Mouse (Mus musculus): ENCODE results near the gene Crat. TPM values are rescaled to one million over a fixed set of nuclear protein-coding genes. Genes with fewer than 3 reads are reported as not detected.

The Crat gene
- total RNA-seq, 2 experiments from 2014 or later = 79.7 to 80.9 TPM

Other genes with a start within 250 kb of the Crat start
- not detected in 2 replicates for gene Endog, start 244.3 kb downstream of the Crat start, total RNA-seq (2015; ENCODE audit: low replicate concordance)
- 1.7 TPM in 1 of 2 replicates, not detected in the other for gene Endog, start 244.3 kb downstream of the Crat start, total RNA-seq (2017; ENCODE audit: low replicate concordance)
- 2.9 and 10.5 TPM in 2 replicates for gene Spout1, start 237.4 kb downstream of the Crat start, total RNA-seq (2015; ENCODE audit: low replicate concordance)
- 3.5 and 7.6 TPM in 2 replicates for gene Spout1, start 237.4 kb downstream of the Crat start, total RNA-seq (2017; ENCODE audit: low replicate concordance)
- 3.2 TPM in 1 of 2 replicates, not detected in the other for gene Kyat1, start 210.0 kb downstream of the Crat start, total RNA-seq (2015; ENCODE audit: low replicate concordance)
- gene Kyat1, start 210.0 kb downstream of the Crat start, total RNA-seq (2017; ENCODE audit: low replicate concordance) = 1.8 and 2.3 TPM in 2 replicates
- gene Lrrc8a, start 178.1 kb downstream of the Crat start, total RNA-seq (2015; ENCODE audit: low replicate concordance) = 9.6 and 11.9 TPM in 2 replicates
- 6.9 and 10.7 TPM in 2 replicates for gene Lrrc8a, start 178.1 kb downstream of the Crat start, total RNA-seq (2017; ENCODE audit: low replicate concordance)
- not detected in 2 replicates for gene Gm28035, start 175.2 kb downstream of the Crat start, total RNA-seq (2015; ENCODE audit: low replicate concordance)
- gene Gm28035, start 175.2 kb downstream of the Crat start, total RNA-seq (2017; ENCODE audit: low replicate concordance) = 0.13 TPM in 1 of 2 replicates, not detected in the other
- 6.1 and 11.3 TPM in 2 replicates for gene Phyhd1, start 149.6 kb downstream of the Crat start, total RNA-seq (2015; ENCODE audit: low replicate concordance)
- 2.8 and 9.6 TPM in 2 replicates for gene Phyhd1, start 149.6 kb downstream of the Crat start, total RNA-seq (2017; ENCODE audit: low replicate concordance)
- not detected in 2 replicates for gene Gm28038, start 134.8 kb downstream of the Crat start, total RNA-seq (2015; ENCODE audit: low replicate concordance)
- gene Gm28038, start 134.8 kb downstream of the Crat start, total RNA-seq (2017; ENCODE audit: low replicate concordance) = not detected in 2 replicates
- gene Dolk, start 129.5 kb downstream of the Crat start, total RNA-seq (2015; ENCODE audit: low replicate concordance) = 1.3 TPM in 1 of 2 replicates, not detected in the other
- 1.0 TPM in 1 of 2 replicates, not detected in the other for gene Dolk, start 129.5 kb downstream of the Crat start, total RNA-seq (2017; ENCODE audit: low replicate concordance)
- 15.5 and 19.3 TPM in 2 replicates for gene Nup188, start 129.4 kb downstream of the Crat start, total RNA-seq (2015; ENCODE audit: low replicate concordance)
- 12.1 and 13.9 TPM in 2 replicates for gene Nup188, start 129.4 kb downstream of the Crat start, total RNA-seq (2017; ENCODE audit: low replicate concordance)
- gene Sh3glb2, start 56.5 kb downstream of the Crat start, total RNA-seq (2015; ENCODE audit: low replicate concordance) = 6.5 and 8.4 TPM in 2 replicates
- 5.4 and 10.8 TPM in 2 replicates for gene Sh3glb2, start 56.5 kb downstream of the Crat start, total RNA-seq (2017; ENCODE audit: low replicate concordance)
- 3.8 and 7.2 TPM in 2 replicates for gene Miga2, start 51.6 kb downstream of the Crat start, total RNA-seq (2015; ENCODE audit: low replicate concordance)
- gene Miga2, start 51.6 kb downstream of the Crat start, total RNA-seq (2017; ENCODE audit: low replicate concordance) = 12.4 and 18.7 TPM in 2 replicates
- 4.6 and 14.1 TPM in 2 replicates for gene Dolpp1, start 23.6 kb downstream of the Crat start, total RNA-seq (2015; ENCODE audit: low replicate concordance)
- 5.4 and 20.9 TPM in 2 replicates for gene Dolpp1, start 23.6 kb downstream of the Crat start, total RNA-seq (2017; ENCODE audit: low replicate concordance)
- 118 and 151 TPM in 2 replicates for gene Ptpa, start 226 bp upstream of the Crat start, total RNA-seq (2015; ENCODE audit: low replicate concordance)
- 103 and 168 TPM in 2 replicates for gene Ptpa, start 226 bp upstream of the Crat start, total RNA-seq (2017; ENCODE audit: low replicate concordance)
- not detected in 2 replicates for gene Ier5l, start 58.4 kb upstream of the Crat start, total RNA-seq (2015; ENCODE audit: low replicate concordance)
- gene Ier5l, start 58.4 kb upstream of the Crat start, total RNA-seq (2017; ENCODE audit: low replicate concordance) = 0.51 TPM in 1 of 2 replicates, not detected in the other
- gene Cstad, start 179.2 kb upstream of the Crat start, total RNA-seq (2015; ENCODE audit: low replicate concordance) = not detected in 2 replicates
- gene Cstad, start 179.2 kb upstream of the Crat start, total RNA-seq (2017; ENCODE audit: low replicate concordance) = not detected in 2 replicates